Mouse (Mus musculus): ENCODE data around the gene Elovl7. TPM values are rescaled to one million over a fixed set of nuclear protein-coding genes. Genes with fewer than 3 reads are reported as not detected.

The Elovl7 gene
- polyA plus RNA-seq, 1 experiment from 2014 or later = 0.89 TPM

DNA sequence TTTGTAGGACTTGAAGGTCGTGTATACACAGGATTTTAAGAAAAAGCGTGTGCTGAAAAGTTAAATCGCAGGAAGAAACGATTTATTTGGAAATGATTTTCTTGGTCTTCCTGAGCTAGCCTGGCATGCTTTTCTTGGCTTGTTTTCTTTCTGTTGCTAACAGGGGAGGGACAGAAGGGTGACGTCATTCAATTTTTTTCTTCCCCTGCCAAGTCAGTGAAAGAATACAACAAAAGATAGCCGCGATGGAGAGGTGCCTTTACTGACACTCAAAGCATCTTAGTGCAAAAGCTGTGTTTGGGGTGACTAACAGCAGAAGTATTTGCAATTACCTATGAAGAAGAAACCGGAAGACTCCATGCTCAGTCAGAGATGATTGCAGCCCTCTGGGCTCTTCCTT, 48.8 kb downstream of the Elovl7 start:
- no peak overlapping the region for H3K4me3 ChIP-seq
- 73% methylated on average over 8 of the region's 8 CpGs for WGBS

GRCm38 (mm10) chr13:108265394-108265793, 51.2 kb downstream of the Elovl7 start:
- 86% methylated on average over 4 of the region's 4 CpGs for WGBS
- Histone ChIP-seq H3K36me3 (replicated peaks) (no peaks in the 10 kb centered on the region), H3K27me3 (ENCODE audit: poor library complexity, severe bottlenecking) (no peaks in the 10 kb centered on the region), H3K9me3 (no peaks in the 10 kb centered on the region), H3K27ac (no peak overlapping the region), H3K4me3 (no peak overlapping the region), H3K4me1 (peaks cover 4% of the 10 kb centered on the region)
- DNase-seq (ENCODE audit: extremely low spot score, low spot score) = no peak

More for the DNA sequence above, 48.8 kb downstream of the Elovl7 start:
- no peaks in the 10 kb centered on the region for H3K27me3 ChIP-seq (ENCODE audit: poor library complexity, severe bottlenecking)
- peaks cover 4% of the 10 kb centered on the region for H3K4me1 ChIP-seq
- H3K36me3 ChIP-seq (replicated peaks) = no peaks in the 10 kb centered on the region
- no peaks in the 10 kb centered on the region for H3K9me3 ChIP-seq
- H3K27ac ChIP-seq = no peak overlapping the region
- no peak for DNase-seq (ENCODE audit: extremely low spot score, low spot score)

GRCm38 (mm10) chr13:108267841-108268634, 53.8 kb downstream of the Elovl7 start:
- H3K27me3 ChIP-seq (ENCODE audit: poor library complexity, severe bottlenecking) = no peaks in the 10 kb centered on the region
- H3K4me1 ChIP-seq = peaks cover 4% of the 10 kb centered on the region
- H3K9me3 ChIP-seq = no peaks in the 10 kb centered on the region
- no peaks in the 10 kb centered on the region for H3K36me3 ChIP-seq (replicated peaks)
- H3K27ac ChIP-seq = no peak overlapping the region
- DNase-seq (ENCODE audit: extremely low spot score, low spot score) = no peak
- H3K4me3 ChIP-seq = no peak overlapping the region
- WGBS = 87% methylated on average over 9 of the region's 9 CpGs

DNA sequence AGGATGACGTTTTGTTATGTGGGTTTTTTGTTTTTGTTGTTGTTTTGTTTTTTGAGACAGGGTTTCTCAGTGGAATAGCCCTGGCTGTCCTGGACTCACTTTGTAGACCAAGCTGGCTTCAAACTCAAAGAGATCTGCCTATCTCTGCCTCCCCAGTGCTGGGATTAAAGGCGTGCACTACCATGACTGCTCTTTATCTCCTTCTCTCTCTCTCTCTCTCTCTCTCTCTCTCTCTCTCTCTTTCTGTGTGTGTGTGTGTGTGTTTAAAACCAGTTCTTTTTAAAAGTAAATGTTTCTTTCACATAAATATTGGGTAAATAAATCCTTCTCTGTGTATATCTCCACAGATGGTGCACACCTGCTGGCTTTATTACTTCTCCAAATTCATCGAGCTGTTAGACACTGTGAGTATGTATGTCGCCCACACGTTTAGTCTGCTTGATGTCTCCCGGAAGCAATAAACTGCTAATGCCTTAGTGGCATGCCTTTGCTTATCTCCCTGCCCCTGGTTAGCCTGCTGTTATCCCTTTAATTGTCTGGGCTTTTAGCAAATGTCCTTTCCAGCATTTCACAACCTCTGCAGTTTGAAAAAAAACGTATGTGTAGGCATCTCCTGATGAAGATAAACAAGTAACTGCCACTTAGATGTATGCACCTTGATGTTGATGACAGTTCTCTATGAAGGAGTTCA, 57.4 kb downstream of the Elovl7 start:
- WGBS = 84% methylated on average over 7 of the region's 7 CpGs
- H3K27ac ChIP-seq = no peak overlapping the region
- H3K27me3 ChIP-seq (ENCODE audit: poor library complexity, severe bottlenecking) = no peaks in the 10 kb centered on the region
- no peak for DNase-seq (ENCODE audit: extremely low spot score, low spot score)
- H3K4me3 ChIP-seq = no peak overlapping the region
- peaks cover 6% of the 10 kb centered on the region for H3K4me1 ChIP-seq
- H3K9me3 ChIP-seq = no peaks in the 10 kb centered on the region
- H3K36me3 ChIP-seq (replicated peaks) = no peaks in the 10 kb centered on the region

DNA sequence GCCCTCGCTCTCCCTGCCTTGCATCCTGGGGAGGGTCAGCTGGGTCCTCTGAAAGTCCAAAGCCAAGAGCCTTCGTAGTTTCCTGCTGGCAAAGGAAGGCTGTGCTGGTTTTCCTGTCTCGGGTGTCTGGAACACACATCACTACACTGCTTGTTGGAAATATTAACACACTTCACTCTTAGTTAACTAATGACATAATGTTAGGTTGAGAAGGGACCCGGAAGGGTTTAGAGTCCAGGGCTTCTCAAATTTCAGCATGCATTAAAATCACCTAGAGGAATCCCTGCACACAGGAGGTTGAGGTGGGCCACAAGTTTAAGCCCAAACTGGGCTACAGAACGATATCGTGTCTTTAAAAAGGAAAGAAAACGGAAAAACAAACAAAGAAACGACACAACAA, 58.1 kb downstream of the Elovl7 start:
- Histone ChIP-seq H3K27me3 (ENCODE audit: poor library complexity, severe bottlenecking) (no peaks in the 10 kb centered on the region), H3K4me1 (peaks cover 6% of the 10 kb centered on the region), H3K27ac (no peak overlapping the region), H3K9me3 (no peaks in the 10 kb centered on the region), H3K4me3 (no peak overlapping the region), H3K36me3 (replicated peaks) (no peaks in the 10 kb centered on the region)
- no peak for DNase-seq (ENCODE audit: extremely low spot score, low spot score)
- WGBS = 86% methylated on average over 8 of the region's 8 CpGs

DNA sequence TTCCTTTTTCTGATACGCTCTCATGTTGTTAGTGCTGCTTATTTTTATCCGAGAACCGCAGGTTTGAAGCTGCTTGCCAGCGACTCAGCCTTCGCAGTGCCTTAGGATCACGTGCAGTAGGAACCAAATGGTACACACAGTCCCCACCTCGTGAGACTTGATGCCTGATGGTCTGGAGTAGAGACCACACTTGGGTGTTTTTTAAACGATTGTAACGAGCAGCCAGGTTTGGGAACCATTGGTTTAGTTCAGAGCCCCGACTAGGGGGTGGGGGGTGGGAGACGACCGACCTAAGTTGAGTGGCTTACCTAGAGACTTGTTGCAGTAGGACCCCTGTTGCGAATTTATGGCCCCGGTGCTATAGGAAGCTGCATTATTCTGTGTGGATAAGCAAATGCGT, 58.8 kb downstream of the Elovl7 start:
- H3K27me3 ChIP-seq (ENCODE audit: poor library complexity, severe bottlenecking) = no peaks in the 10 kb centered on the region
- H3K4me1 ChIP-seq = peaks cover 6% of the 10 kb centered on the region
- no peaks in the 10 kb centered on the region for H3K9me3 ChIP-seq
- no peak for DNase-seq (ENCODE audit: extremely low spot score, low spot score)
- no peaks in the 10 kb centered on the region for H3K36me3 ChIP-seq (replicated peaks)
- 73% methylated on average over 15 of the region's 15 CpGs for WGBS
- no peak overlapping the region for H3K4me3 ChIP-seq
- no peak overlapping the region for H3K27ac ChIP-seq

DNA sequence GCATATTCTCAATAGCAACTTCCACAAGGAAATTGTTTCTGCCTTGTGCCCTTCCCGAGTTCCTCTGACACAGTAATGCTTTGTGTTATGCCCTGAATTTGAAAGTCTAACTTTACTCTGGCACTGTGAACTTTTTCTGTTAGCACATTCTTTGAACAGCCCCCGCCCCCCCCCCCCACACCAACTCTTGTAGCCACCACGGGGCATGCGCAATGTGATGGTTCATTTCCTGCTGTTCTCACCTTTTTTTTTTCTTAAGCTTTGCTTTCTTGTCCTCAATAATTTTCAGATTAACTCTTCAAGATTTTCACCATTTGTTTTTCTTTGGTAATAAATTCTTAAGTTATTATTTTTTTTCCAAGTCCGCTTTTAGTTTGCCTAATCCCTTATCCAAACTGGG, 59.3 kb downstream of the Elovl7 start:
- no peaks in the 10 kb centered on the region for H3K27me3 ChIP-seq (ENCODE audit: poor library complexity, severe bottlenecking)
- H3K9me3 ChIP-seq = no peaks in the 10 kb centered on the region

DNA sequence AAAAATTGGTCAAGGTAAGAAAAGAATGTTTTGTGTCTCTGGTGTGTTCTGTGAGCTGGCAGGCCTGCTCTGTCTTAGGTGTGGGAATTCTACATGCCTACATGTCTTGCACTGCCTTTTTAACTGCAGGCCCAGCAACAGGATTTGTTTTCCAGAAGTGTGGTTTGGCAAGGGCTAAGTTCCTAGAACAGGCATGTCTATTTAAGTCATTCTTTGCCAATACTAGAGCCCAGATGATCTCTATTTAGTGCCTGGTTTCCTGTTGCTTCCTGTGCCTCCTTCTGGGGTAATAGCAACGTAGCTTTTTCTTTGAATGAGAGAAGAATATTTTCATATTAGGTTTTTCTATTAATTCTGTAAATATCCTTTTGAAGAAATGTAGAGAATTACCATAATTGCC, 62.4 kb downstream of the Elovl7 start:
- no peaks in the 10 kb centered on the region for H3K27me3 ChIP-seq (ENCODE audit: poor library complexity, severe bottlenecking)
- WGBS = 70% methylated on average over 1 of the region's 1 CpGs
- no peak overlapping the region for H3K27ac ChIP-seq
- no peak for DNase-seq (ENCODE audit: extremely low spot score, low spot score)
- no peaks in the 10 kb centered on the region for H3K36me3 ChIP-seq (replicated peaks)
- no peaks in the 10 kb centered on the region for H3K9me3 ChIP-seq
- peaks cover 11% of the 10 kb centered on the region for H3K4me1 ChIP-seq
- H3K4me3 ChIP-seq = no peak overlapping the region

More for the DNA sequence above, 59.3 kb downstream of the Elovl7 start:
- Histone ChIP-seq H3K4me3 (no peak overlapping the region), H3K4me1 (peaks cover 6% of the 10 kb centered on the region), H3K27ac (no peak overlapping the region), H3K36me3 (replicated peaks) (no peaks in the 10 kb centered on the region)
- 68% methylated on average over 5 of the region's 5 CpGs for WGBS
- no peak for DNase-seq (ENCODE audit: extremely low spot score, low spot score)

DNA sequence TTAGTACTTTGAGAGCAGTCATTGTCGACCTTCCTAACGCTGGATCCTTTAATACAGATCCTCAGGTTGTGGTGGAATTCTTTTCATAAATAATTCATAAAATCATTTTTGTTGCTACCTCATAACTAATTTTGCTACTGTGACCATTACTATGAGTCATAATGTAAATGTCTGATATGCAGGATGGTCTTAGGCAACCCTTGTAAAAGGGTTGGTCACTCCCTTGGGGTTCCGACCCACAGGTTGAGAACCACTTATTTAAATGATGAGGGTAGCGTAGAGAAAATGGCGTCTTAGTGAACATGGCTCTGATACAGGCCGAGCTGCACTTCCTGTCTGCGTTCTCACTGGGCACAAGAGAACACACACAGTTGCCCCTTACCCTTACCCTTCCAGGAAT, 63.1 kb downstream of the Elovl7 start:
- no peak overlapping the region for H3K4me3 ChIP-seq
- H3K27me3 ChIP-seq (ENCODE audit: poor library complexity, severe bottlenecking) = no peaks in the 10 kb centered on the region
- 78% methylated on average over 7 of the region's 7 CpGs for WGBS
- H3K36me3 ChIP-seq (replicated peaks) = no peaks in the 10 kb centered on the region
- H3K9me3 ChIP-seq = no peaks in the 10 kb centered on the region
- peaks cover 11% of the 10 kb centered on the region for H3K4me1 ChIP-seq
- no peak for DNase-seq (ENCODE audit: extremely low spot score, low spot score)
- H3K27ac ChIP-seq = no peak overlapping the region

- Histone ChIP-seq H3K4me3 (no peak overlapping the region), H3K4me1 (peaks cover 5% of the 10 kb centered on the region; the same call in 1 of the 2 replicates), H3K27me3 (ENCODE audit: poor library complexity, severe bottlenecking) (no peaks in the 10 kb centered on the region), H3K27ac (no peak overlapping the region), H3K36me3 (replicated peaks) (no peaks in the 10 kb centered on the region), H3K9me3 (no peaks in the 10 kb centered on the region)
- no peak for DNase-seq (ENCODE audit: extremely low spot score, low spot score)
- 78% methylated on average over 6 of the region's 6 CpGs for WGBS
Observed at GRCm38 (mm10) chr13:108278592-108278991, 64.4 kb downstream of the Elovl7 start.

GRCm38 (mm10) chr13:108284312-108284711, 70.1 kb downstream of the Elovl7 start:
- H3K9me3 ChIP-seq = no peaks in the 10 kb centered on the region
- 87% methylated on average over 2 of the region's 2 CpGs for WGBS
- H3K4me1 ChIP-seq = no peaks in the 10 kb centered on the region
- H3K4me3 ChIP-seq = no peak overlapping the region
- no peak for DNase-seq (ENCODE audit: extremely low spot score, low spot score)
- H3K27ac ChIP-seq = no peak overlapping the region
- no peaks in the 10 kb centered on the region for H3K27me3 ChIP-seq (ENCODE audit: poor library complexity, severe bottlenecking)
- no peaks in the 10 kb centered on the region for H3K36me3 ChIP-seq (replicated peaks)

GRCm38 (mm10) chr13:108287953-108288352, 73.7 kb downstream of the Elovl7 start:
- H3K4me3 ChIP-seq = no peak overlapping the region
- no peaks in the 10 kb centered on the region for H3K27me3 ChIP-seq (ENCODE audit: poor library complexity, severe bottlenecking)
- H3K9me3 ChIP-seq = no peaks in the 10 kb centered on the region
- no peaks in the 10 kb centered on the region for H3K36me3 ChIP-seq (replicated peaks)
- 0 out of 2 replicates have a peak, but pooled peaks cover 3% of the 10 kb centered on the region for H3K4me1 ChIP-seq
- H3K27ac ChIP-seq = no peak overlapping the region
- 66% methylated on average over 3 of the region's 3 CpGs for WGBS
- DNase-seq (ENCODE audit: extremely low spot score, low spot score) = no peak

DNA sequence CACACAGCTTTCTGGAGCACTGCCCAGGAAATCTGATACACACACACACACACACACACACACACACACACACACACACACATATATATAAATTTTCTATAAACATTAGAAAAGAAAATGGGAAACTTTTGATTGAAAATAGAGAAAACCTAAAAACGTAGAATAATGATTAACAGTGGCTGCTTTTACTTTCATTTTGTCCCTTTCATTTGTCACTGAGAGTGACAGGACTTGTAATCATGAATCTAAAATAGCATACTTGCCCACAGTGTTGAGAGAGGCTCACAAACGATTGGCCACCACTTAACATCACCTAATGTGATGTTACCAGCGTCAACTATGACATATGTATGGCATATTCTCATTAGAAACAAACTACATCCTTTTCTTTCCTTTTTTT, 75.2 kb downstream of the Elovl7 start:
- 89% methylated on average over 3 of the region's 3 CpGs for WGBS
- H3K4me1 ChIP-seq = 0 out of 2 replicates have a peak, but pooled peaks cover 3% of the 10 kb centered on the region
- no peaks in the 10 kb centered on the region for H3K27me3 ChIP-seq (ENCODE audit: poor library complexity, severe bottlenecking)
- H3K27ac ChIP-seq = no peak overlapping the region
- H3K4me3 ChIP-seq = no peak overlapping the region
- H3K36me3 ChIP-seq (replicated peaks) = no peaks in the 10 kb centered on the region
- H3K9me3 ChIP-seq = no peaks in the 10 kb centered on the region
- DNase-seq (ENCODE audit: extremely low spot score, low spot score) = no peak

Data from forebrain, embryonic 10.5 days (tissue).